Mouse (Mus musculus) kidney, adult 2 months (tissue): ENCODE measurements around the gene Pitpnm3.

Experiments
- CTCF ChIP-seq: fragments of 200-500 bp; conservative IDR thresholded peaks from 2 replicates; pipeline ENCODE4 v1.5.1; 2011; ENCODE audit warnings: low read depth, mild to moderate bottlenecking, control low read depth, low read length, moderate library complexity, mixed read lengths; ENCODE audit not compliant: insufficient read depth, insufficient read length
- POLR2A ChIP-seq: fragments of 200-500 bp; IDR thresholded peaks from one replicate; pipeline ENCODE4 v1.6.1; 2011; ENCODE audit warnings: low read depth, low read length, control low read depth

DNA sequence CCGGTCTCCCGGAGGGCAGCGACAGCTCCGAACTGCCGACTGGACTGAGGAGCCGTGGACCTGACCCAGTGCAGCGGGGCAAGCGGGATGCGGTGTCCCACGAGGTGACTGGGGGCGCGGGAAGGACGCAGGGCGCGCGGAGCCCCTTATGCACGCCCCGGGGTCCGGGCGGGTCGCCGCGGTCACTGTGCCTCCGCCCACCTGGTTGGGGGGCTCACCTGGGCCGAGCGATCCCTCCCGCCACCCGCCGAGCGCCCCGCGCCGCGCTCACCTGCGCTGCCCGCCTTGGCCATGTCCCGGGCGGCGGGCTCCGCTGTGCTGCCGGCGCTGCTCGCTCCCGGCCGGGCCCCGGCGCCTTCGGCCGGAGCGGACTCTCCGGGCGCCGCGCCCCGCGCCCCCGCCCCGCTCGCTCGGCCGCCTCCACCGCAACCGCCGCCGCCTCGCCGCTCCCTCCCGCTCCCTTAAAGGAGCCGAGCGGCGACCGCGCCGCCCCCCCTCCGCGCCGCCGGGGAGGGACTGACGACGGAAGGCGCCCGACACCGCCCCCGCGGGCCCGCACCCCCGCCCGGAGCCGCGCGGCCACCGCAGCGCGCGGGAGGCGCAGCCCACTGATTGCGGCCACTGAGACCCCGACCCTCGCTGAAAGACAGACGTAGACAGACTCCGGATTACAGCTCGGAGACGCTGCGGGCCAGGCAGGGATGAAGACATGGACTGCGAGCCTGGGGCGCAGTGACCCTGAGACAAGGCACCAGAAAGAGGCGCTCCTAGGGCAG lies at the start of gene Pitpnm3:
- TF ChIP-seq CTCF (no peak), POLR2A (no peak)
